Mouse (Mus musculus): ENCODE measurements around the gene Trim52. TPM values are rescaled to one million over a fixed set of nuclear protein-coding genes. Genes with fewer than 3 reads are reported as not detected.

The Trim52 gene
- polyA plus RNA-seq, 1 experiment from 2014 or later, result not detected

- Histone ChIP-seq H3K27me3 (replicated peaks; ENCODE audit: control insufficient read depth, insufficient read depth, low read length) (no peaks in the 10 kb centered on the region), H3K4me1 (replicated peaks; ENCODE audit: control insufficient read depth, insufficient read depth, low read length) (no peaks in the 10 kb centered on the region), H3K4me3 (ENCODE audit: low read depth, low read length) (no peak overlapping the region), H3K9ac (ENCODE audit: low read depth, low read length) (no peak overlapping the region), H3K27ac (ENCODE audit: low read depth, low read length) (no peak overlapping the region), H3K36me3 (ENCODE audit: control insufficient read depth, insufficient read depth) (no peaks in the 10 kb centered on the region), H3K4me2 (replicated peaks; ENCODE audit: low read depth) (no peak overlapping the region), H3K9me3 (ENCODE audit: control insufficient read depth) (no peaks in the 10 kb centered on the region)
- no peak for ATAC-seq
- TF ChIP-seq CTCF (IDR thresholded peaks at IDR 0.05; ENCODE audit: low read depth), result no peak
These were observed 74.6 kb downstream of the Trim52 start for GRCm38 (mm10) chr14:106180616-106181015.

GRCm38 (mm10) chr14:106183985-106184384 lies 78.0 kb downstream of the Trim52 start:
- no peaks in the 10 kb centered on the region for H3K36me3 ChIP-seq (ENCODE audit: control insufficient read depth, insufficient read depth)
- H3K4me2 ChIP-seq (replicated peaks; ENCODE audit: low read depth), result no peak overlapping the region
- no peaks in the 10 kb centered on the region for H3K9me3 ChIP-seq (ENCODE audit: control insufficient read depth)
- no peak for ATAC-seq
- no peak overlapping the region for H3K27ac ChIP-seq (ENCODE audit: low read depth, low read length)
- no peaks in the 10 kb centered on the region for H3K4me1 ChIP-seq (replicated peaks; ENCODE audit: control insufficient read depth, insufficient read depth, low read length)
- H3K4me3 ChIP-seq (ENCODE audit: low read depth, low read length), result no peak overlapping the region
- H3K27me3 ChIP-seq (replicated peaks; ENCODE audit: control insufficient read depth, insufficient read depth, low read length), result no peaks in the 10 kb centered on the region
- H3K9ac ChIP-seq (ENCODE audit: low read depth, low read length), result no peak overlapping the region
- 66% methylated on average over 3 of the region's 3 CpGs for WGBS
- TF ChIP-seq CTCF (IDR thresholded peaks at IDR 0.05; ENCODE audit: low read depth), result no peak

Other genes with a start within 250 kb of the Trim52 start
- gene Spry2, start 209.4 kb upstream of the Trim52 start, polyA plus RNA-seq (2015; fragmentation: Nextera tagmentation; extraction: Ambion mirVana), result 36.1 and 41.1 TPM in 2 replicates